Mouse (Mus musculus) neural tube, embryonic 14.5 days (tissue): ENCODE results near the gene Cdkn1b. TPM values are rescaled to one million over a fixed set of nuclear protein-coding genes. Genes with fewer than 3 reads are reported as not detected.
A peak's percentile ranks its signal among the peaks of the same experiment; 100 is the strongest.

Source experiments
- ATAC-seq: fragments of 200-750 bp; cut with Nextera tagmentation; 2 replicates; pipeline ENCODE4 v1.8.0; 2017; ENCODE audit warnings: low read depth, mild to moderate bottlenecking, moderate TSS enrichment, moderate library complexity
- H3K27ac ChIP-seq: fragments of 300-500 bp; sonication (generic); 2 replicates; pipeline ENCODE4 v1.5.1; 2014; ENCODE audit warnings: low read depth, mild to moderate bottlenecking, control low read depth, low read length, moderate library complexity, mixed read lengths
- H3K27me3 ChIP-seq: fragments of 300-500 bp; sonication (generic); 2 replicates; pipeline ENCODE4 v1.6.1; 2014; ENCODE audit warnings: low read length; ENCODE audit not compliant: control insufficient read depth, insufficient read depth
- H3K36me3 ChIP-seq: fragments of 300-500 bp; sonication (generic); 2 replicates; pipeline ENCODE4 v1.6.1; 2014; ENCODE audit warnings: low read length, mixed read lengths; ENCODE audit not compliant: control insufficient read depth, insufficient read depth
- H3K4me1 ChIP-seq: fragments of 300-500 bp; sonication (generic); 2 replicates; pipeline ENCODE4 v1.6.1; 2014; ENCODE audit warnings: low read length; ENCODE audit not compliant: control insufficient read depth, insufficient read depth
- H3K4me2 ChIP-seq: fragments of 300-500 bp; sonication (generic); 2 replicates; pipeline ENCODE4 v1.6.1; 2014; ENCODE audit warnings: mild to moderate bottlenecking, low read depth, low read length, control low read depth
- H3K4me3 ChIP-seq: fragments of 300-500 bp; sonication (generic); 2 replicates; pipeline ENCODE4 v1.5.1; 2014; ENCODE audit warnings: low read depth, low read length, control low read depth, mixed read lengths
- H3K9ac ChIP-seq: fragments of 300-500 bp; sonication (generic); replicated peaks from 2 replicates; pipeline ENCODE4 v1.6.1; 2014; ENCODE audit warnings: low read depth, mild to moderate bottlenecking, control low read depth, low read length, mixed read lengths
- H3K9me3 ChIP-seq: fragments of 300-500 bp; sonication (generic); 2 replicates; pipeline ENCODE4 v1.6.1; 2016; ENCODE audit warnings: low read length; ENCODE audit not compliant: control insufficient read depth
- WGBS: fragments of 180-500 bp; shearing (Covaris S2); extraction: QIAGEN DNeasy Blood & Tissue Kit; methylation state at CpG from one replicate; pipeline ENCODE4 v1.1.7; 2014; 5-methylcytosine and 5-hydroxymethylcytosine counted together
- polyA plus RNA-seq: library from polyadenylated mRNA; unstranded; fragments of >200 nt; fragmentation: Nextera tagmentation; extraction: Ambion mirVana; gene quantifications from 2 replicates; pipeline ENCODE4 v1.2.1, GENCODE M21; 2014

The Cdkn1b gene
- polyA plus RNA-seq, 1 experiment from 2014 or later: 17.5 TPM

DNA sequence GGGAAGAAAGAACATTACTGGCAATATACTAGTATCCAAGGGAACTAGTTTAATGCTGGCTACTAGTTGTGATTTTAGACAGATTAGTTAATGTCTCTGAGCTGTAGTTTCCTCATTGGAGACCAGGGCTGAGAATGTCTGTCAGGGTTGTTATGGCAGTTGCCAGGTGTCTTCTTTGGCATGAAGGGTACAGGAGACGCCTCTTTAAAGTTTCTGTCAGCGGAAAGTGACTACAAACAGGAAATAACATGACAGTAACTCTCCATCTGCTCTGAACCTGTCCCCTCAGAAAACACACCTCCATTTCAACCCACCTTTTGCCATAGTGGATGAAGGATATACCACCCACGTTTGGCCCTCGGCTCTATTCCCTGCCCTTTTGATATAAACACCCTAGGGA lies 36.5 kb upstream of the Cdkn1b start:
- H3K9me3 ChIP-seq: no peaks in the 10 kb centered on the region
- no peak overlapping the region for H3K27ac ChIP-seq
- ATAC-seq: no peak
- peaks cover 36% of the 10 kb centered on the region for H3K4me1 ChIP-seq
- H3K4me3 ChIP-seq: no peak overlapping the region
- 82% methylated on average over 4 of the region's 4 CpGs for WGBS
- no peaks in the 10 kb centered on the region for H3K27me3 ChIP-seq
- no peak overlapping the region for H3K9ac ChIP-seq
- 0 out of 2 replicates have a peak, but pooled peaks cover 3% of the 10 kb centered on the region for H3K36me3 ChIP-seq
- H3K4me2 ChIP-seq: no peak overlapping the region

DNA sequence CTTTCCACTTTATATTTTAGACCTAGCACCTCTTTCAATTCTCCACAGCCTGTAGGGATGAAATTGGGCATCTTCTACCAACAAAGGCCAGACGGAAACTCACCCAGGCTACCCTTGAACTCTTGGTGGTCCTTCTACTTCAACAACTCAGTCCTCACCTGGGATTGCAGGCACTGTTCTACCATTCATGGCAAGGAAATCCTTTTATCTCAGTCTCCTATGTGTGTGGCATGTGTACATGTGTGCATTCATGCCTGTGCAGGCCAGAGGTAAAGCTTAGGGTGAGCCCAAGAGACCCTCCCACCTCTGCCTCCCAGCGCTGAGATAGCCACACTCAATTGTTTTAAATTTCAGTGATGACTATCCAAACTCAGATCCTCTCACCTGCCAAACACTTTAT lies 34.7 kb upstream of the Cdkn1b start:
- no peaks in the 10 kb centered on the region for H3K9me3 ChIP-seq
- no peak overlapping the region; the same call in 1 of the 2 replicates for H3K4me3 ChIP-seq
- WGBS: 89% methylated on average over 2 of the region's 2 CpGs
- peaks cover 41% of the 10 kb centered on the region for H3K4me1 ChIP-seq
- ATAC-seq: no peak
- H3K9ac ChIP-seq: no peak overlapping the region
- H3K27ac ChIP-seq: no peak overlapping the region
- H3K36me3 ChIP-seq: 0 out of 2 replicates have a peak, but pooled peaks cover 3% of the 10 kb centered on the region
- H3K4me2 ChIP-seq: peak overlapping the region; percentile 70
- H3K27me3 ChIP-seq: no peaks in the 10 kb centered on the region

DNA sequence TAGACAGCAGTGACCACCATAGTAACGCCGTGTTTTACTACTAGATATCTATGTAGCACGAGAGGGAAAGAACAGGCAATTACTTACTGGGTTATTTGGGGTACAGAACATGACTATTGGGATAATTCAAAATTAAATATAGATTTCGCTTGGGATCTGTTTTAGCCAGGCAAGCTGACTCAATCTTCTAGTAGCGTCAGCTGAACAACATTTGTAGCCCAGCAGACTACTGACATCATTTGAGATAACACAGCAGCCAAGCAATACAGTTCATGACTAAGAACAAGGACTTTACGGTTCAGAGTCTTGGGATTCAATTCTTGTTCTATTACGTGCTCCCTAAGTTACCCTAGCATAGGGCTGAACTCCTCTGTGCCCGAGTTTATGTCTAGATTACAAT lies 33.7 kb upstream of the Cdkn1b start:
- 58% methylated on average over 8 of the region's 8 CpGs for WGBS
- H3K4me1 ChIP-seq: peaks cover 33% of the 10 kb centered on the region

DNA sequence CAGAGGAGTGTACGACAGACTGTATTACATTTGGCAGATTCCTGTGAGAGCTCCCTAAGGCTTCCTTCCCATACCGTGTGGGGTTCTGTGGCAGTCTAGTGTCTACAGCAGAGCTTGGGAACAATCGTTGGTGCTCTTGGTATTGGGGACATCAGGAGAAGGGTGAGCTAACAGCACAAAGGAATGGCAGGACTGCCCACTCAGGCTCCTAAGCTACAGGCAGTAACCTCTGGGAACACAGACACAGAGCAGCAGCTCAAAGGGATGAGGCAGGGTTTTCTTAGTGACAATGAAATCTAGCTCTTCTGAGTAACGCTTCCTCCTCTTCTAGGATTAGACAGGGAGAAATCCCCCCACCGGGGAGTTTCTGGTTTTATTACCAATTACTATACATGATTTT lies 33.2 kb upstream of the Cdkn1b start:
- H3K4me1 ChIP-seq: peaks cover 31% of the 10 kb centered on the region

More for the DNA sequence above, 33.7 kb upstream of the Cdkn1b start:
- H3K27ac ChIP-seq: peak overlapping the region; percentile 85
- H3K4me3 ChIP-seq: peak overlapping the region; percentile 63
- H3K4me2 ChIP-seq: peak overlapping the region; percentile 70
- no peak for ATAC-seq
- no peaks in the 10 kb centered on the region for H3K36me3 ChIP-seq
- no peaks in the 10 kb centered on the region for H3K9me3 ChIP-seq
- H3K27me3 ChIP-seq: no peaks in the 10 kb centered on the region
- peak overlapping the region; percentile 74 for H3K9ac ChIP-seq

DNA sequence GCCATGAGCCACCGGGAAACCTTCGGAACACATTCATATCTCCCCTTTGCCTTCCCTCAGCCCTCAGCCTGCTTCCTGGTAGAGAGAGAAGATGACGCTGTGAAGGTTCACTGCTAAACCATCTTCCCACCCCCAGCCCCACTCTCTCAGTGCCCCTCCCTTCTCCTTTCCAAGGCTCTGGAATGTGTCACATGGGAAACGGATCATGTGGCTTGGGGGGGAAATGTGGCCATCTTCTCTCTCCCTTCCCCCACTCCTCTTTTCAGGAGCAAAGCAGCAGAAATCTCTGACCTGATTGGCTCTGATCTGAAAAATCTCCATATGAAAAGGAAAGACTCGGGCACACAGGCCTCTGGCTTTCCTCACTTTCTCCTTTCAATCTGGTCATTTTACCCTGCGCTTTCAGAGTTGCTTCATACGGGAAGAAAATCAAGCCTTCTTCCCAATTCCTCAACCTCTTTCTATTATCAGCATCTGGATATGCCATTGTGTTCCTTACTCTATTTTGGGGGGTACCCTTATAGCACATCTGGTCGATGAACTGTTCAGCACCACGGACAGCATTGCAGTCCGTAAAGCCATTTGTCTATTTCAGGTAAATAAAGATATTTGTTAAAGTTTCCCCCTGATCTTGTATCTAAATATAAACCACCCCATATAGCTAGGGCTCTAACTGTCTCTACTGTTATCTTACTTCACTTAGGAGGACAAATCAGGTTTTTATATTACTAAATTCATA lies 32.3 kb upstream of the Cdkn1b start:
- Histone ChIP-seq H3K36me3 (no peaks in the 10 kb centered on the region), H3K4me3 (peak overlapping the region; percentile 63), H3K4me1 (peaks cover 31% of the 10 kb centered on the region), H3K9me3 (no peaks in the 10 kb centered on the region), H3K27ac (peak overlapping the region; percentile 85), H3K9ac (peak overlapping the region; percentile 74), H3K27me3 (no peaks in the 10 kb centered on the region), H3K4me2 (peak overlapping the region; percentile 70)
- peak; percentile 92 for ATAC-seq
- WGBS: 1% methylated on average over 10 of the region's 10 CpGs

More for the DNA sequence above, 33.2 kb upstream of the Cdkn1b start:
- peak; percentile 41 for ATAC-seq
- Histone ChIP-seq H3K9ac (peak overlapping the region; percentile 74), H3K9me3 (no peaks in the 10 kb centered on the region), H3K27me3 (no peaks in the 10 kb centered on the region), H3K27ac (peak overlapping the region; percentile 85), H3K36me3 (no peaks in the 10 kb centered on the region), H3K4me3 (peak overlapping the region; percentile 63), H3K4me2 (peak overlapping the region; percentile 70)
- 7% methylated on average over 5 of the region's 5 CpGs for WGBS

DNA sequence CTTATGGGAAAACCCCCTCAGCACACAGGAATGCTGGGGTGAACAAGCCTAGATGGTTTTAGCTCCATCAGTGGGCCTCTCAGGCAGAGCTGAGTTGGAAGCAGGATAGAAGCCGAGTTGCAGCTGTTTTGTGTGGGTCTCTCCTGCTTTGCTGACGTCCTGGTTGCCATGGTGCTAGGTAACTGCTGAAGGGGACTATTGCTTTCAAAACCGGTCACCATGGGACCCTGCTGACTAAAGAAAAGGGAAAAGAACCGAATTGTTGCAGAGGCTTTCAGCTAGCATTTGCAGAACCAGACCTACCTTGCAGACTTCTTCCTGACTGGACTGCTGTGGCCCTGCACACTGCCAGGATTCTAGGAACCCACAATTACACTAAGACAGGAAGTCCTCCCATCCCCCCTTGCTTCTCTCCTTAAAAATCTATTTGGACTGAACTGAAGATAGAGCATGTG lies 31.6 kb upstream of the Cdkn1b start:
- Histone ChIP-seq H3K27me3 (no peaks in the 10 kb centered on the region), H3K9ac (no peak overlapping the region; the same call in 1 of the 2 replicates), H3K4me3 (no peak overlapping the region), H3K9me3 (no peaks in the 10 kb centered on the region), H3K27ac (peak overlapping the region; percentile 85), H3K4me2 (peak overlapping the region; percentile 70), H3K36me3 (no peaks in the 10 kb centered on the region), H3K4me1 (peaks cover 31% of the 10 kb centered on the region)
- WGBS: 0% methylated on average over 4 of the region's 4 CpGs
- peak; percentile 73 for ATAC-seq

DNA sequence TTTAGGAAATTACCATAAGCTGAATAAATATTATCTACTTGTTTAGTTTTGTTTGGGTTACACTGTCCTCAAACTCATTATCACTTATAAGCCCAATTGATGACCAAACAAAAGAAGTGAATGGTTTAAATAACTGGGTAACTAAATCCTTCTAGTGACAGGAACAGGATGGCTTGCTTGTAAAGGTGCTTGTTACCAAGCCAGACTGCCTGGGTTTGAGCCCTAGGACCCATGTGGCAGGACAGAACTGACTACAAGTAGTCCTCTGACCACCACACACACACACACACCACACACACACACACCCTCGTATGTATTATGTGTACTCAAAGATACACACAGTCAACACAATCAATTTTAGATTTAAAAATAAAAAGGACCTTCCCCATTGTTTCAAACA lies 30.4 kb upstream of the Cdkn1b start:
- Histone ChIP-seq H3K27me3 (no peaks in the 10 kb centered on the region), H3K4me3 (no peak overlapping the region), H3K9ac (no peak overlapping the region), H3K4me2 (no peak overlapping the region), H3K9me3 (no peaks in the 10 kb centered on the region), H3K36me3 (no peaks in the 10 kb centered on the region), H3K27ac (peak overlapping the region; percentile 85; the same call in 1 of the 2 replicates), H3K4me1 (peaks cover 28% of the 10 kb centered on the region)
- ATAC-seq: no peak
- 85% methylated on average over 1 of the region's 1 CpGs for WGBS

DNA sequence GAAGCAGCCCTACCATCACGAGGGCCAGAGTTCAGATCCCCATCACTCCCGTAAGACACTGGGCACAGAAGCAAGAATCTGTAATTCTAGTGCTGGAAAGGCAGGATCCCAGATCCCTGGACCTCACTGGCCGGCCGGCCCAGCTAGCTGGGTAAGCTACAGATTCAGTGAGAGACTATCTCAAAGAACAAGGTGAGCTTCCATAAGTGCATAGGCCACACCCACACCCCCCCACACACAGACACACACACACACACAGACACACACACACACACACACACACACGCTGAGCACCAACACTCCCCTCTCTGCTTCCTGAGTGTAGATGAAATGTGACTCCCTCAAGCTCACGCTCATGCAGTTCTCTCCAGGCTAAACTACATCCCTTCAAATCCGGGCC lies 29.8 kb upstream of the Cdkn1b start:
- 93% methylated on average over 7 of the region's 7 CpGs for WGBS
- H3K27me3 ChIP-seq: no peaks in the 10 kb centered on the region
- H3K27ac ChIP-seq: no peak overlapping the region
- no peaks in the 10 kb centered on the region for H3K36me3 ChIP-seq
- no peak overlapping the region for H3K9ac ChIP-seq
- H3K4me2 ChIP-seq: no peak overlapping the region
- no peak overlapping the region for H3K4me3 ChIP-seq
- peaks cover 22% of the 10 kb centered on the region for H3K4me1 ChIP-seq
- H3K9me3 ChIP-seq: no peaks in the 10 kb centered on the region
- no peak for ATAC-seq
